ENCODE assay signal across 8 mouse cellular contexts in genomic region chr19:45749243-45750043, GRCm38 (mm10). TPM values are rescaled to one million over a fixed set of nuclear protein-coding genes. Genes with fewer than 3 reads are reported as not detected.
A peak's percentile ranks its signal among the peaks of the same experiment; 100 is the strongest.
DNase-seq lines count a peak whose midpoint lies in the region; ATAC-seq and TF ChIP-seq lines count a peak whose summit lies in the region.

TSS of gene Npm3 (minus strand) at chr19:45749591.

- peaks cover 8% of the 10 kb centered on the region; the same call in 1 of the 2 replicates for H3K9me3 ChIP-seq in erythroblast, embryonic 14.5 days (ENCODE audit: control insufficient read depth, low read length)
- no peaks in the 10 kb centered on the region for H3K9me3 ChIP-seq in heart, embryonic 12.5 days (replicated peaks)
- H3K9me3 ChIP-seq in kidney, postnatal 0 days (replicated peaks; ENCODE audit: low read length) = no peaks in the 10 kb centered on the region
- H3K9me3 ChIP-seq in liver, embryonic 12.5 days (replicated peaks) = no peaks in the 10 kb centered on the region
- no peaks in the 10 kb centered on the region for H3K9me3 ChIP-seq in stomach, embryonic 15.5 days

- no peak within 1 kb of the TSS for H3K27ac ChIP-seq in heart, embryonic 12.5 days (ENCODE audit: poor library complexity, severe bottlenecking)
- no peak within 1 kb of the TSS for H3K27ac ChIP-seq in kidney, postnatal 0 days
- peak within 1 kb of the TSS; percentile 70 for H3K27ac ChIP-seq in liver, embryonic 12.5 days
- H3K27ac ChIP-seq in stomach, embryonic 15.5 days = no peak within 1 kb of the TSS

- no peak for TF ChIP-seq CTCF in brain, embryonic 14.5 days (IDR thresholded peaks at IDR 0.05; ENCODE audit: borderline replicate concordance, extremely low read depth, insufficient read depth, insufficient read length)
- TF ChIP-seq CTCF in kidney, postnatal 0 days (IDR thresholded peaks at IDR 0.05; ENCODE audit: low read depth) = no peak

- H3K27me3 ChIP-seq in erythroblast, embryonic 14.5 days (ENCODE audit: control insufficient read depth) = peaks cover 22% of the 10 kb centered on the region
- H3K27me3 ChIP-seq in heart, embryonic 12.5 days (replicated peaks) = peaks cover 22% of the 10 kb centered on the region
- peaks cover 15% of the 10 kb centered on the region; the same call in 1 of the 2 replicates for H3K27me3 ChIP-seq in kidney, postnatal 0 days (ENCODE audit: insufficient read depth, low read length)
- H3K27me3 ChIP-seq in liver, embryonic 12.5 days (replicated peaks) = peaks cover 28% of the 10 kb centered on the region
- H3K27me3 ChIP-seq in stomach, embryonic 15.5 days (replicated peaks) = peaks cover 23% of the 10 kb centered on the region

- H3K36me3 ChIP-seq in erythroblast, embryonic 14.5 days (ENCODE audit: control insufficient read depth) = peaks cover 58% of the 10 kb centered on the region
- peaks cover 25% of the 10 kb centered on the region for H3K36me3 ChIP-seq in heart, embryonic 12.5 days
- H3K36me3 ChIP-seq in kidney, postnatal 0 days (ENCODE audit: insufficient read depth, low read length) = peaks cover 18% of the 10 kb centered on the region
- H3K36me3 ChIP-seq in liver, embryonic 12.5 days = peaks cover 51% of the 10 kb centered on the region
- peaks cover 15% of the 10 kb centered on the region for H3K36me3 ChIP-seq in stomach, embryonic 15.5 days

- peak; percentile 92 for DNase-seq in CD4-positive helper T cell, adult 2 months (ENCODE audit: low read depth, low spot score)
- peak; percentile 94 for DNase-seq in brain, embryonic 14.5 days (ENCODE audit: low read depth)
- DNase-seq in kidney, postnatal 0 days (ENCODE audit: low spot score) = peak; percentile 91
- peak; percentile 77 to 82 for DNase-seq in natural killer cell, adult 2 months (ENCODE audit: low spot score in 2 of 2)

- peak; percentile 73 for ATAC-seq in heart, embryonic 12.5 days (ENCODE audit: insufficient number of reproducible peaks, low FRiP score)
- ATAC-seq in kidney, postnatal 0 days (replicated peaks; ENCODE audit: low FRiP score, low read depth) = peak; percentile 57
- peak; percentile 79 for ATAC-seq in liver, embryonic 12.5 days
- ATAC-seq in stomach, embryonic 15.5 days (ENCODE audit: insufficient read depth, low FRiP score, low read depth) = peak; percentile 78; the same call in 1 of the 2 replicates

- peaks cover 38% of the 10 kb centered on the region for H3K4me1 ChIP-seq in erythroblast, embryonic 14.5 days (ENCODE audit: control insufficient read depth)
- H3K4me1 ChIP-seq in heart, embryonic 12.5 days (replicated peaks) = peaks cover 41% of the 10 kb centered on the region
- H3K4me1 ChIP-seq in kidney, postnatal 0 days (replicated peaks; ENCODE audit: insufficient read depth, low read length) = peaks cover 18% of the 10 kb centered on the region
- H3K4me1 ChIP-seq in liver, embryonic 12.5 days = peaks cover 50% of the 10 kb centered on the region
- H3K4me1 ChIP-seq in stomach, embryonic 15.5 days = peaks cover 26% of the 10 kb centered on the region

- peak within 1 kb of the TSS; percentile 98 for H3K9ac ChIP-seq in heart, embryonic 12.5 days
- peak within 1 kb of the TSS; percentile 84 for H3K9ac ChIP-seq in kidney, postnatal 0 days (ENCODE audit: low read depth, low read length)
- peak within 1 kb of the TSS; percentile 94 for H3K9ac ChIP-seq in liver, embryonic 12.5 days
- H3K9ac ChIP-seq in stomach, embryonic 15.5 days = peak within 1 kb of the TSS; percentile 63

- H3K4me3 ChIP-seq in erythroblast, embryonic 14.5 days (replicated peaks) = peak within 1 kb of the TSS; percentile 95
- peak within 1 kb of the TSS; percentile 99 for H3K4me3 ChIP-seq in heart, embryonic 12.5 days
- H3K4me3 ChIP-seq in kidney, postnatal 0 days (replicated peaks; ENCODE audit: low read depth, low read length) = peak within 1 kb of the TSS; percentile 78
- peak within 1 kb of the TSS; percentile 95 for H3K4me3 ChIP-seq in liver, embryonic 12.5 days
- peak within 1 kb of the TSS; percentile 94 for H3K4me3 ChIP-seq in stomach, embryonic 15.5 days (replicated peaks)

- H3K4me2 ChIP-seq in heart, embryonic 12.5 days = peak within 1 kb of the TSS; percentile 99
- H3K4me2 ChIP-seq in kidney, postnatal 0 days (ENCODE audit: low read length) = peak within 1 kb of the TSS; percentile 97
- H3K4me2 ChIP-seq in liver, embryonic 12.5 days = peak within 1 kb of the TSS; percentile 97
- H3K4me2 ChIP-seq in stomach, embryonic 15.5 days = peak within 1 kb of the TSS; percentile 91

- WGBS in heart, embryonic 12.5 days = under 1% methylated on average over 57 of the region's 60 CpGs
- WGBS in kidney, postnatal 0 days = under 1% methylated on average over 51 of the region's 60 CpGs
- under 1% methylated on average over 59 of the region's 60 CpGs for WGBS in liver, embryonic 12.5 days (ENCODE audit: insufficient replicate concordance)
- WGBS in stomach, embryonic 15.5 days = under 1% methylated on average over 54 of the region's 60 CpGs

- no peak; the same call in 1 of the 2 replicates for TF ChIP-seq POLR2A in brain, embryonic 14.5 days (IDR thresholded peaks at IDR 0.05; ENCODE audit: borderline replicate concordance, extremely low read depth, insufficient read depth, insufficient read length, poor library complexity, severe bottlenecking)

RNA-seq across cellular contexts. Expression of gene Npm3, which starts in this region (rescaled TPM):
- 50.0 and 70.1 TPM in 2 replicates for polyA plus RNA-seq in brain, embryonic 14.5 days (2012; rRNA removed)
- 1.3 TPM in 2 replicates for polyA plus RNA-seq in erythroblast, embryonic 14.5 days (2012)
- polyA plus RNA-seq in heart, embryonic 12.5 days (2016; fragmentation: Nextera tagmentation; extraction: Ambion mirVana) = 9.5 and 11.2 TPM in 2 replicates
- polyA plus RNA-seq in kidney, postnatal 0 days (2015; fragmentation: Nextera tagmentation; extraction: Ambion mirVana) = 16.7 and 18.0 TPM in 2 replicates
- polyA plus RNA-seq in liver, embryonic 12.5 days (2016; fragmentation: Nextera tagmentation; extraction: Ambion mirVana) = 13.7 and 14.8 TPM in 2 replicates
- 16.0 and 16.3 TPM in 2 replicates for polyA plus RNA-seq in stomach, embryonic 15.5 days (2015; fragmentation: Nextera tagmentation; extraction: Ambion mirVana)
